Mouse (Mus musculus): ENCODE measurements at regions not wholly inside any gene's neighbourhood (a gene's known extent, or its start where the extent isn't known, plus 50 kb on each side); places are given as distances from the start of the nearest gene placed in this dataset.
A peak's percentile ranks its signal among the peaks of the same experiment; 100 is the strongest.

GRCm38 (mm10) chr8:79488861-79489260, 89.5 kb upstream of the Smad1 start:
- no peaks in the 10 kb centered on the region for H3K36me3 ChIP-seq (ENCODE audit: insufficient read depth, low read length)
- peaks cover 8% of the 10 kb centered on the region; the same call in 1 of the 2 replicates for H3K4me1 ChIP-seq (replicated peaks; ENCODE audit: low read depth, low read length)
- no peak for TF ChIP-seq NANOG (IDR thresholded peaks at IDR 0.05; ENCODE audit: borderline replicate concordance, low read length)
- peak; percentile 50 for TF ChIP-seq CTCF (conservative IDR thresholded peaks at IDR 0.05; ENCODE audit: low read length)
- no peak for TF ChIP-seq POU5F1 (IDR thresholded peaks at IDR 0.05; ENCODE audit: borderline replicate concordance, low read length)
- peaks cover 6% of the 10 kb centered on the region; the same call in 1 of the 2 replicates for H3K27me3 ChIP-seq (ENCODE audit: insufficient read depth, low read length)
- no peaks in the 10 kb centered on the region for H3K9me3 ChIP-seq (ENCODE audit: low read length)
- H3K4me3 ChIP-seq (replicated peaks; ENCODE audit: low read length): no peak overlapping the region

DNA sequence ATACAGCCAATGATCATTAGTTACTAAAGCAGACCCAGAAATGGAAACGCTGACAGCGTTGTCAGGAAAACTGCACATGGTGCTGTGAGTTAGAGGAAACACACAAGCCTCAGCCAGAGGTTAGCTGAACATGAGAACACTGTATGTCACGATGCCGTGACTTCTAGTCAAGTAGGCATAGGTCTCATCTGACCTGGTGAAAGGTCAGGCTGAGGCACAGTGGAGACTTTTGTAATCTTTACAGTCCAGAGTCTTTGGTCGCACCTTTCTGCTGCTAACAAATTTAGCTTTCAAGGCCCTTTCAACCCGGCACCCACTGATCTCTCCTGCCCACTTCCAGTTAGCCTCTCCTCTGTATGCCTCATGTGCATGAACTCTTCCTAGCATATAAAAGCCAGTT, 88.3 kb upstream of the Smad1 start:
- Histone ChIP-seq H3K36me3 (ENCODE audit: insufficient read depth, low read length) (no peaks in the 10 kb centered on the region), H3K4me3 (replicated peaks; ENCODE audit: low read length) (no peak overlapping the region), H3K4me1 (replicated peaks; ENCODE audit: low read depth, low read length) (peaks cover 8% of the 10 kb centered on the region; the same call in 1 of the 2 replicates), H3K9me3 (ENCODE audit: low read length) (no peaks in the 10 kb centered on the region), H3K27me3 (ENCODE audit: insufficient read depth, low read length) (no peaks in the 10 kb centered on the region)
- TF ChIP-seq NANOG (IDR thresholded peaks at IDR 0.05; ENCODE audit: borderline replicate concordance, low read length) (no peak), CTCF (conservative IDR thresholded peaks at IDR 0.05; ENCODE audit: low read length) (no peak), POU5F1 (IDR thresholded peaks at IDR 0.05; ENCODE audit: borderline replicate concordance, low read length) (no peak)

GRCm38 (mm10) chr8:79479326-79479725, 80.0 kb upstream of the Smad1 start:
- no peaks in the 10 kb centered on the region for H3K36me3 ChIP-seq (ENCODE audit: insufficient read depth, low read length)
- 0 out of 2 replicates have a peak, but pooled peaks cover 2% of the 10 kb centered on the region for H3K27me3 ChIP-seq (ENCODE audit: insufficient read depth, low read length)
- H3K4me3 ChIP-seq (replicated peaks; ENCODE audit: low read length): no peak overlapping the region

DNA sequence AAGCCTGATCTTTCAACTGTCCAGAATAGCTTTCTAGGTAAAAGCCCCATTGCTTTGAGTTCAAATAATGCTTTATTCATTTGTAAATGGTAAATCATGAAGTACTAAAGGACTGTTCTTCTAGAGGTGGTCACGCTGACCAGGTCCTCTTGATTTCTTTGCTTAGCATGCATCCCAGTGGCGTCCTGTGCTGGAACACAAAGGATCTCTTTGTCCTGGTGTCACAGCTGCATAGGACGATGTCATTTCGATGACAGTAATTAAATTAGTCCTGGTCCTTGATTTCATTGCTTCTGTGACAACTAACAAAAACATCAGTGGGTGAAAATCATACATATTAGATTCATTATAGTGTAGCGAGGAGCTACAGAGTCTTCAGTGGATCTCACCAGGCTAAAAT, 76.7 kb upstream of the Smad1 start:
- Histone ChIP-seq H3K4me3 (replicated peaks; ENCODE audit: low read length) (no peak overlapping the region), H3K9me3 (ENCODE audit: low read length) (no peaks in the 10 kb centered on the region), H3K27me3 (ENCODE audit: insufficient read depth, low read length) (0 out of 2 replicates have a peak, but pooled peaks cover 2% of the 10 kb centered on the region), H3K36me3 (ENCODE audit: insufficient read depth, low read length) (no peaks in the 10 kb centered on the region), H3K4me1 (replicated peaks; ENCODE audit: low read depth, low read length) (peaks cover 6% of the 10 kb centered on the region; the same call in 1 of the 2 replicates)
- TF ChIP-seq POU5F1 (IDR thresholded peaks at IDR 0.05; ENCODE audit: borderline replicate concordance, low read length): no peak
- no peak for TF ChIP-seq NANOG (IDR thresholded peaks at IDR 0.05; ENCODE audit: borderline replicate concordance, low read length)
- TF ChIP-seq CTCF (conservative IDR thresholded peaks at IDR 0.05; ENCODE audit: low read length): no peak

More at GRCm38 (mm10) chr8:79479326-79479725, 80.0 kb upstream of the Smad1 start:
- no peak for TF ChIP-seq POU5F1 (IDR thresholded peaks at IDR 0.05; ENCODE audit: borderline replicate concordance, low read length)
- TF ChIP-seq CTCF (conservative IDR thresholded peaks at IDR 0.05; ENCODE audit: low read length): no peak
- TF ChIP-seq NANOG (IDR thresholded peaks at IDR 0.05; ENCODE audit: borderline replicate concordance, low read length): no peak
- Histone ChIP-seq H3K9me3 (ENCODE audit: low read length) (no peaks in the 10 kb centered on the region), H3K4me1 (replicated peaks; ENCODE audit: low read depth, low read length) (no peaks in the 10 kb centered on the region)

DNA sequence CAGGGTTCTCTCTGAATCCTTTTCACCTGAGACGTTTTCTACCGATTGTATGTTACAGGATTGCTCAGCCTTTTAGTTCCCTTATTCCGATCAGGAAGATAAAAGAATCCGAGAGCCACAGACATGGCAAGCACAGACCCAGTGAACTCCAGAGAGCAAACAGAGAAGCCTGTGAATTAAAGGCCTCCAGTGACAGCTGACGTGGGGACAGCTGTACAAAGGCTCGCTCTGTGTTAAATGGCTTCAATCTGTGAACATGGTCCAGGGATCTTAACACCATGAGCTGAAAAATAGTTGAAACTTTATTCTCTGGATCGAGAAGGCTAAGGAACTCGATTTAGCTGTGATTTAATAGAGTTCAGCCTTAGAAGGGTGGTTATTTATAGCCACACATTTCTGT, 75.4 kb upstream of the Smad1 start:
- Histone ChIP-seq H3K4me1 (replicated peaks; ENCODE audit: low read depth, low read length) (peaks cover 6% of the 10 kb centered on the region; the same call in 1 of the 2 replicates), H3K36me3 (ENCODE audit: insufficient read depth, low read length) (no peaks in the 10 kb centered on the region), H3K9me3 (ENCODE audit: low read length) (no peaks in the 10 kb centered on the region), H3K27me3 (ENCODE audit: insufficient read depth, low read length) (0 out of 2 replicates have a peak, but pooled peaks cover 2% of the 10 kb centered on the region), H3K4me3 (replicated peaks; ENCODE audit: low read length) (no peak overlapping the region)
- TF ChIP-seq NANOG (IDR thresholded peaks at IDR 0.05; ENCODE audit: borderline replicate concordance, low read length): no peak
- TF ChIP-seq POU5F1 (IDR thresholded peaks at IDR 0.05; ENCODE audit: borderline replicate concordance, low read length): no peak
- no peak for TF ChIP-seq CTCF (conservative IDR thresholded peaks at IDR 0.05; ENCODE audit: low read length)

- Histone ChIP-seq H3K36me3 (ENCODE audit: insufficient read depth, low read length) (no peaks in the 10 kb centered on the region), H3K9me3 (ENCODE audit: low read length) (no peaks in the 10 kb centered on the region), H3K27me3 (ENCODE audit: insufficient read depth, low read length) (no peaks in the 10 kb centered on the region), H3K4me1 (replicated peaks; ENCODE audit: low read depth, low read length) (no peaks in the 10 kb centered on the region), H3K4me3 (replicated peaks; ENCODE audit: low read length) (no peak overlapping the region)
- TF ChIP-seq POU5F1 (IDR thresholded peaks at IDR 0.05; ENCODE audit: borderline replicate concordance, low read length) (no peak), CTCF (conservative IDR thresholded peaks at IDR 0.05; ENCODE audit: low read length) (no peak), NANOG (IDR thresholded peaks at IDR 0.05; ENCODE audit: borderline replicate concordance, low read length) (no peak)
Observed at GRCm38 (mm10) chr8:79452101-79452500, 52.8 kb upstream of the Smad1 start.

DNA sequence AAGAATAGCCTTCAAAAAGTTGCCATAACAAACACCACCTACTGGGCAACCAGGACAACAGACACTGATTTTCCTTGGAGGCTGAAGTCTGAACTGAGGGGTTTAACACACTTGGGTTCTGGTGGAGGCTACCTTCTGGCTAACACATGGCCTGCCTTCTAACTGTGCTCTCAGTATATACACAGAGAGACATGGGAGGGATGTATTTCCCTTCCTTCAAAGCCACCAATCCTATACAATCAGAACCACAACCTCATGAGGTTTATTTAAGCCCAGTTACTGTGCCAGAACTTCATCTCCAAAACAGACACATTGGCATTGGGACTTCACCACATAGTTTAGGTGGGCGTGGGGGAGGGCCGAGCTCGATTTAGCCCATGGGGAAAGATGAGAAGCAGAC, 50.1 kb upstream of the Smad1 start:
- Histone ChIP-seq H3K36me3 (ENCODE audit: insufficient read depth, low read length) (no peaks in the 10 kb centered on the region), H3K4me1 (replicated peaks; ENCODE audit: low read depth, low read length) (no peaks in the 10 kb centered on the region)
- TF ChIP-seq CTCF (conservative IDR thresholded peaks at IDR 0.05; ENCODE audit: low read length) (no peak), NANOG (IDR thresholded peaks at IDR 0.05; ENCODE audit: borderline replicate concordance, low read length) (no peak), POU5F1 (IDR thresholded peaks at IDR 0.05; ENCODE audit: borderline replicate concordance, low read length) (no peak)

More for the DNA sequence above, 50.1 kb upstream of the Smad1 start:
- Histone ChIP-seq H3K9me3 (ENCODE audit: low read length) (no peaks in the 10 kb centered on the region), H3K27me3 (ENCODE audit: insufficient read depth, low read length) (no peaks in the 10 kb centered on the region), H3K4me3 (replicated peaks; ENCODE audit: low read length) (no peak overlapping the region)
